Comparison of ENCODE assay signal across 23 mouse cellular contexts in the genomic region with DNA sequence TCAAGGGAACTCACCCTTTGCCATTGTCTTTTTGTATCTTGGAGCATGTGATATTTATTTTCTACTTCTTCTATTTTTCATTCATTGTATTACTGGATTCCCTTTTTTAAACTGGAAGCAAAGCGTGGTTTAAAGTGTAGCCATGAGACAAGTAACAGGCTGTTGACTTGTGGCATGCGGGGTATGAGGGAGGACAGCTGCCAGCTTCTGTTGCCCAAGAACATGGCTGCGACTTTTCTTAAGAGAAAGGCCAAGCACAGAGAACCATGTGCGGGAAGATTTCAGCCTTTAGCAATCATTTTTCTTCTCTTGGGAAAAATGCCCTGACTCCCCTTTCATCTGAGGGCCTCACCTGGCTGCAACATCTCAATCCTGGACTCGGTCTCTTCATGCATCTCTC. TPM values are rescaled to one million over a fixed set of nuclear protein-coding genes. Genes with fewer than 3 reads are reported as not detected.
DNase-seq lines count a peak whose midpoint lies in the region.
"Had no signal": no experiment of that assay in that cellular context is flagged by ENCODE, and none has a peak within 500 bp of the region (broad histone marks: within the 10 kb centered on the region; RNA-seq: fewer than 3 reads in every experiment).

No protein-coding gene starts in this region.

- peak; percentile 56 for DNase-seq in heart, adult 11 months
- no peak for DNase-seq in heart, postnatal 10 days
- DNase-seq in lung, postnatal 10 days = peak; percentile 50
- DNase-seq in lung, postnatal 14 days = no peak
- peak; percentile 40 for DNase-seq in lung, postnatal 36 days
- DNase-seq in gastrocnemius, adult 18-20 months (ENCODE audit: low spot score) = no peak
- no peak for DNase-seq in ovary, postnatal 14 days (ENCODE audit: low spot score)
- DNase-seq: adrenal gland, adult 2 months; adrenal gland, postnatal 25 days; B cell, adult 2 months; cerebellum, adult 11-12 months; cerebellum, adult 8-10 months; cerebellum, postnatal 10 days; cerebellum, postnatal 36 days; embryo, embryonic 11 days; gastrocnemius, adult 2 months; gastrocnemius, postnatal 14 days; heart, adult 18-20 months; heart, postnatal 14 days; heart, postnatal 4 days had no signal

- intact Hi-C loops in heart, postnatal 10 days (cut with DNase I) = no loop called here

RNA-seq across cellular contexts. Expression of a gene that starts 18.6 kb away (rescaled TPM):
- total RNA-seq in heart, postnatal 10 days (2021) = not detected
- total RNA-seq in gastrocnemius, adult 18-20 months (2021) = not detected
- total RNA-seq: adrenal gland, adult 2 months; adrenal gland, postnatal 25 days; gastrocnemius, adult 2 months; gastrocnemius, postnatal 14 days; gastrocnemius, postnatal 4 days; heart, adult 18-20 months; heart, postnatal 14 days; heart, postnatal 4 days; hindbrain, postnatal 0 days; MEL had no signal

RNA-seq across cellular contexts. Expression of a gene that starts 35.6 kb away (rescaled TPM):
- total RNA-seq in heart, postnatal 10 days (2021) = not detected
- total RNA-seq in gastrocnemius, adult 18-20 months (2021) = not detected
- total RNA-seq: adrenal gland, adult 2 months; adrenal gland, postnatal 25 days; gastrocnemius, adult 2 months; gastrocnemius, postnatal 14 days; gastrocnemius, postnatal 4 days; heart, adult 18-20 months; heart, postnatal 14 days; heart, postnatal 4 days; hindbrain, postnatal 0 days; MEL had no signal

RNA-seq across cellular contexts. Expression of a gene that starts 49.5 kb away (rescaled TPM):
- 100 to 1,000 TPM; 210 to 229 TPM for total RNA-seq in heart, postnatal 10 days (2021)
- total RNA-seq in gastrocnemius, adult 18-20 months (2021) = 10 to 100 TPM; 61.2 to 84.0 TPM

Comparison
In these comparisons a context has a peak if more than half of its experiments do, and no peak if none do; other contexts are left out.
1. DNase-seq: peak in heart, adult 11 months (single experiment), lung, postnatal 10 days (single experiment) and lung, postnatal 36 days (single experiment); none in heart, postnatal 10 days (0 of 2), lung, postnatal 14 days (single experiment), gastrocnemius, adult 18-20 months (single experiment) and ovary, postnatal 14 days (single experiment).